7 mouse cellular contexts compared by ENCODE assay signal in genomic region chr17:47140969-47141842, GRCm38 (mm10).
A peak's percentile ranks its signal among the peaks of the same experiment; 100 is the strongest.
DNase-seq lines count a peak whose midpoint lies in the region; ATAC-seq lines count a peak whose summit lies in the region.

No protein-coding gene starts in this region.

- DNase-seq in T-cell, adult 2 months (ENCODE audit: low spot score): peak; percentile 53
- DNase-seq in cerebellum, postnatal 10 days: peak; percentile 72 to 77
- peak; percentile 78 to 79 for DNase-seq in frontal cortex, postnatal 36 days (ENCODE audit: low spot score in 2 of 2)
- DNase-seq in left cerebral cortex, adult 9 months (ENCODE audit: low spot score in 2 of 2): peak; percentile 70 to 77
- peak; percentile 84 for DNase-seq in right cerebral cortex, postnatal 25 days

- WGBS in hindbrain, embryonic 16.5 days: 1% methylated on average over 34 of the region's 35 CpGs

- peak overlapping the region; percentile 98 for H3K27ac ChIP-seq in hindbrain, embryonic 16.5 days (ENCODE audit: low read depth, low read length)

- H3K4me2 ChIP-seq in hindbrain, embryonic 16.5 days (ENCODE audit: low read length): peak overlapping the region; percentile 84

- ATAC-seq in hindbrain, embryonic 16.5 days: peak; percentile 73
- peak; percentile 49 for ATAC-seq in megakaryocyte progenitor cell, adult 5-6 weeks (replicated peaks; ENCODE audit: poor library complexity)

- peak overlapping the region; percentile 88 for H3K9ac ChIP-seq in hindbrain, embryonic 16.5 days (ENCODE audit: low read depth, low read length)

- peaks cover 31% of the 10 kb centered on the region for H3K4me1 ChIP-seq in hindbrain, embryonic 16.5 days (ENCODE audit: control insufficient read depth, insufficient read depth, low read depth, low read length)

- H3K36me3 ChIP-seq in hindbrain, embryonic 16.5 days (ENCODE audit: control insufficient read depth, insufficient read depth, low read length): no peaks in the 10 kb centered on the region

- no peaks in the 10 kb centered on the region for H3K9me3 ChIP-seq in hindbrain, embryonic 16.5 days (ENCODE audit: control insufficient read depth, low read length)

- peak overlapping the region; percentile 71 for H3K4me3 ChIP-seq in hindbrain, embryonic 16.5 days (ENCODE audit: low read length)

- H3K27me3 ChIP-seq in hindbrain, embryonic 16.5 days (replicated peaks; ENCODE audit: control insufficient read depth, insufficient read depth, low read length): no peaks in the 10 kb centered on the region

Comparison
In these comparisons a context has a peak if more than half of its experiments do, and no peak if none do; other contexts are left out.
1. Peak in every context shown above with its lines: DNase-seq, ATAC-seq, H3K4me3 ChIP-seq and H3K27ac ChIP-seq.